Mouse (Mus musculus): ENCODE results near the gene Slc45a1.

GRCm38 (mm10) chr4:150636635-150637034, 15.3 kb downstream of the Slc45a1 start:
- TF ChIP-seq GATA1 (IDR thresholded peaks at IDR 0.05; ENCODE audit: borderline replicate concordance, low read length) (no peak), FLI1 (IDR thresholded peaks at IDR 0.05; ENCODE audit: low read length) (no peak)

Measured in megakaryocyte, embryonic 14.5 days (primary cell).